Mouse (Mus musculus): ENCODE results near the gene Eftud2. TPM values are rescaled to one million over a fixed set of nuclear protein-coding genes. Genes with fewer than 3 reads are reported as not detected.
A peak's percentile ranks its signal among the peaks of the same experiment; 100 is the strongest.

Gene Eftud2
- polyA plus RNA-seq, 1 experiment, result 74.5 TPM

DNA sequence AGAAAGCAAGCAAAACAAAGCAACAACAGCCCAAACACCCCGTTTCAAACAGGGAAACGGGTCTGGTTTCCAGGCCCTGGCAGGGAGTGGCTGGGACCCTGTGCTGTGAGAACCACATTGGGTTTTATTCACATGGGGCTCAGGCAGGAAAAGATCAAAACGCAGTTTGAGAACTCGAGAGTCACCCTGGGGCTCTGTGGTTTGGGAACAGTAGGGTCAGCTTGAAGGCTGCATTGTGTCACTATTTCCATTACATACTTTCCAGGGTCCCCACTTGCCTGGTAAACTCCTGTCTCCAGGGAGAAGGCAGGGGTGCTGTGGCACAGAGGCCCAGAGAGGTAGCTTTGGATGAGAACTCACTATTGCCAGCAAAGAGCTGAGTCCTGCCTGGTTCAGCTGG lies 53.7 kb downstream of the Eftud2 start:
- Histone ChIP-seq H3K4me1 (ENCODE audit: control insufficient read depth, insufficient read depth, low read length) (no peaks in the 10 kb centered on the region), H3K4me3 (replicated peaks; ENCODE audit: extremely low read depth, low read depth, low read length) (no peak overlapping the region)
- WGBS, result 60% methylated on average over 4 of the region's 4 CpGs
- DNase-seq, result no peak
- no peak for TF ChIP-seq CTCF (IDR thresholded peaks at IDR 0.05; ENCODE audit: insufficient read depth, low read length)
- TF ChIP-seq POLR2A (IDR thresholded peaks at IDR 0.05; ENCODE audit: borderline replicate concordance, extremely low read depth, low read depth, low read length), result no peak

DNA sequence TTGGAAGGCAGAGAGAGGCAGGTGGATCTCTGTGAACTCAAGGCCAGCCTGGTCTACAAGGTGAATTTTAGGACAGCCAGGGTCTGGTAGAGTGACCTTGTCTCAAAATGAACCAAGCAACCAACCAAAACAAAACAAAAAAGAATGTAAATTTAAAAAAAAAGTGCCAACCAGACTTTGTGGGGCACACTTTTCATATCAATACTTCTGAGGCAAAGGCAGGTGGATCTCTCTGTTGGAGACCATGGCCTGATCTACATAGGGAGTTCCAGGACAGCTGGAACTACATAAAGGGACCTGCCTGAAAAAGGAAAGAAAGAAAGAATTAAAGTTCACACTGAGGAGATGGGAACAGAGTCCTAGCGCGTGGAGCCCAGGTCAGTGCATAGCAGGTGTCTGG lies 54.3 kb downstream of the Eftud2 start:
- TF ChIP-seq POLR2A (IDR thresholded peaks at IDR 0.05; ENCODE audit: borderline replicate concordance, extremely low read depth, low read depth, low read length) (no peak), CTCF (IDR thresholded peaks at IDR 0.05; ENCODE audit: insufficient read depth, low read length) (no peak)
- Histone ChIP-seq H3K4me3 (replicated peaks; ENCODE audit: extremely low read depth, low read depth, low read length) (no peak overlapping the region), H3K4me1 (ENCODE audit: control insufficient read depth, insufficient read depth, low read length) (no peaks in the 10 kb centered on the region)
- WGBS, result 85% methylated on average over 2 of the region's 2 CpGs
- DNase-seq, result no peak

DNA sequence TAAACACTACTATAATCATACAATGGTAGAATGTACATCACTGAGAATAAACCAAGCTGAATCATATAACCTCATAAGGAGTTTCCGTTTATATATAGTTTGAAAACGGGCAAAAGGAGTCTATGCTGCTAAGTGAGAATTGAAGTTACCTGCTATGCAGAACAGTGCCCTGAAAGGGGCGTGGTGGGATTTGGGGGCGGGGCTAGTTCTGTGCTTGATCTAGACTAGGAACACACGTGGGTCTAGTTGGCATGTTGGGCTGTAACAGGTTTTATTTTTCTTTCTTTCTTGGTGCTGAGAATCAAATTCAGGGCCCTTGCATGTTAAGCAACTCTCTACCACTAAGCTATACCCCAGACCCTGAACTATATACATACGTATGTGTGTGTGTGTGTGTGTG lies 59.6 kb downstream of the Eftud2 start:
- Histone ChIP-seq H3K4me3 (replicated peaks; ENCODE audit: extremely low read depth, low read depth, low read length) (no peak overlapping the region), H3K4me1 (ENCODE audit: control insufficient read depth, insufficient read depth, low read length) (no peaks in the 10 kb centered on the region; the same call in 1 of the 2 replicates)
- no peak for DNase-seq
- no peak for TF ChIP-seq POLR2A (IDR thresholded peaks at IDR 0.05; ENCODE audit: borderline replicate concordance, extremely low read depth, low read depth, low read length)
- no peak for TF ChIP-seq CTCF (IDR thresholded peaks at IDR 0.05; ENCODE audit: insufficient read depth, low read length)
- 44% methylated on average over 6 of the region's 6 CpGs for WGBS

DNA sequence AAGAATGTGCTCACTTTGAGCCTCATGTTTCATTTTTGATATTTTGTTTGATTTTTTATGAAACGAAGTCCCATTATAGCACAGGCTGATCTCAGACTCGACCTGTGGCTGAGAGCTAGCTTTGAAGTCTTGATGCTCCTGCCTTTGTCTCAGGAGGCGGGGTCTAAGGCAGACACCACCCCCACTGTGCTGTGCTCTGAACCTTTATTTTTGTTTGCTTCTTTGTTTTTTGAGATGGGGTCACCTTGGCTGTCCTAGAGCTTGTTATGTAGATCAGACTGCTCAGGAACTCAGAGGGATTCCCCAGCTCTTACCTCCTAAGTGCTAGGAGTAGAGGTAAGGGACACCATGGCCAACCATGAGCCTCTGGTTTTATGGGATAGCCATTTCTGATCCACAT lies 60.4 kb downstream of the Eftud2 start:
- no peaks in the 10 kb centered on the region; the same call in 1 of the 2 replicates for H3K4me1 ChIP-seq (ENCODE audit: control insufficient read depth, insufficient read depth, low read length)
- WGBS, result 45% methylated on average over 3 of the region's 3 CpGs
- TF ChIP-seq POLR2A (IDR thresholded peaks at IDR 0.05; ENCODE audit: borderline replicate concordance, extremely low read depth, low read depth, low read length) (no peak), CTCF (IDR thresholded peaks at IDR 0.05; ENCODE audit: insufficient read depth, low read length) (no peak)
- DNase-seq, result no peak
- no peak overlapping the region for H3K4me3 ChIP-seq (replicated peaks; ENCODE audit: extremely low read depth, low read depth, low read length)

DNA sequence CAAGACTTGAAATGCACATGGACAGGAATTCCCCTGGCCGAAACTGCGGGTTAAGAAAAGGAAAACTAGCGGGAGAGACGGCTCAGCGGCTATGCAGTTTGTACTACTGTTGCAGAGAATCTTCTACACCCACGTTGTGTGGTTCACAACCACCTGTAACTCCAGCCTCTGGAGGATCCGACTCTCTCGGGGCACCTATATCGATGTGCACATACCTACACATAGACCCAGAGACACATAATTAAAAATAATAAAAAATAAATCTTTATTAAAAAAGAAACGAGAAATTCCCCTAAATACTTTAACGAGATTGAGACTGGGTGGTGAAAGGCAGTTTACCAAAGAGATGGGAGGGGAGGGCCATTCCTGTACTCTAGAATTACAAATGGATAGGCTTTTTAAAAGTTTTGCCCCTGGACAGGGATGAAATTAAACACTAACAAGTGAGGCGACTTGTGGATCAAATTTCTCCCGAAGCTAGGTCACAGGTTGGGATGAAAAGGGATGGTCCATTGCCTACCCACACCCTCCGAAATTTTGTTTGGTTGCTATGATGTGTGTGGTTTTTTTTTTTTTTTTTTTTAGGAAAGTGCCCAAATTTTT lies 60.9 kb downstream of the Eftud2 start:
- no peak for DNase-seq
- no peak overlapping the region for H3K4me3 ChIP-seq (replicated peaks; ENCODE audit: extremely low read depth, low read depth, low read length)
- no peak for TF ChIP-seq POLR2A (IDR thresholded peaks at IDR 0.05; ENCODE audit: borderline replicate concordance, extremely low read depth, low read depth, low read length)
- no peak for TF ChIP-seq CTCF (IDR thresholded peaks at IDR 0.05; ENCODE audit: insufficient read depth, low read length)
- H3K4me1 ChIP-seq (ENCODE audit: control insufficient read depth, insufficient read depth, low read length), result no peaks in the 10 kb centered on the region; the same call in 1 of the 2 replicates
- 15% methylated on average over 14 of the region's 14 CpGs for WGBS

DNA sequence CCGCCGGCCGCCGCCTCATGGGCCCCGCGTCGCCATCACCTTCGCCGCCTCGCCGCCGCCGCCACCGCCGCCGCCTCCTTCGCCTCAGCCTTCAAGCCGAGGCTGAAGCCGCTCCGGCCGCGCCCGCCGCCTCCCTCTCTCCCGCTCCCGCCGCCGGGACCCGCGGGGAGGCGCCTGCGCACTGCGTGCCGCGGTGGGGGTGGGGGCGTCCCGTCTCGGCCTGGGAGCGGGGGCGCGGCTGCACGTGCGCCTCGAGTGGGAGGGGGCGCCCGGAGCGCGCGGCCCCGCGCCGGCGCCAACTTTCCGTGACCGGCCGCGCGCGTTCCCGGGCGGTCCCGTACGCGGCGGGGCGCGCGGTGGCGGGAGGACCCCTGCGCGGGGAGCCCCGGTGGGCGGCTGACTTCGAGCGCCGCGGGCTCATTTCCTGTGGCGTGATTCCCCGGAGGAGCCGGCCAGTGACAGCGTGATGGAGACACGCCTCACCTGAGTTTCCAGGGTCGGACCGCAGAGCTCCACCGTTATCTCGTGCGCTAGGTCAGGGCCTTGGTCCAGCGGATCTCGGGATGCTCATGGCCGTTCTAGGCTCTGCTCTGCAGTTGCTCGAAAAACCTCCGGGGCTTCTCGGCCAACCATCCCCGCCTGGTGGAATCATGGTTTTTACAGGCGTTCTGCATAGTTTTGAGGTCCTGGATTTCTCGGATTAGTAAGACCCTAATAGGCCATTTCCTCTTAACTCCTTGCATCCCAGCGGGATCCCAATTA lies 61.6 kb downstream of the Eftud2 start, which contains the start of gene Gjc1:
Gene Gjc1 (minus strand): TSS at position 680 of the 762 bp plus-strand sequence.
- DNase-seq, result peak; percentile 52

DNA sequence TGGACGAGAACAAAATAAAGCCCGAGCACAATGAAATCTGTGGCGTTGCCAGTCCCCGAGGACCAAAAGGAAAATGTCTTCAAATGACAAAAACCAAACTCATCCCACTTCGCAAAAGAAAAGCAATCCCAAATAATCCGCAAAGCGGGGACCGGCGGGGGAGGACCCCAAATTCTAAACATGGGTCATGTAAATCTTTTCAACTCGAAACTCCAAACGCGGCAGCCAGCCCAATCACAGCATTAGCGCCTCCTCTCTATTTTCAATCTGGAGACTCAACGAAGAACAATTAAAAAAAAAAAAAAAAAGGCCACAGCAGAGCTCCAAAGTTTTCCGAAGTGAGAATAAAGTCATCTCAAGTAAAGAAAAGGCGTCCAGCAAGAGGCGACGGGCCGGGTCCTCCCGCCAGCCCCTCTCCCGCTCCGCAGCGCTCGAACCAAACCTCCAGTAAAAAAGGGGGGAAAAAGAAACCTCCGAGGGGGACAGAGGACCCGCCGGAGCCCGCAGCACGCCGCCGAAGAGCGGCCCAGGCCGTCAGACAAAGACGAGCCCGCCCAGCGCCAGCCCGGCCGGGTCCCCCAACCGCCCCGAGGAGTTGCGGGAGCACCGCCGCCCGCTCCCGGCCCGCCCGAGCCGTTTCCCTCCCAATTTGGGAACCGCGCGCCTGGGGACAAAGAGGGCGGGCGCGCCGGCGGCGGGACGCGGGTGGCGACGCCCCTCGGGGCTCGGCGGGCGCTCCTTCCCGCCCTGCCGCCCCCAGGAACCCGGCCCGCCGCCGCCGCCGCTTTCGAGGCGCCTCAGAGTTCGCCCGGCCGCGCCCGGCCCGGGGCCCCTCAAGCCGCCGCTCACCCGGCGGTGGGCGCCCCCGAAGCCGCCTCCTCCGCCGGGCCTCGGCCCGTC lies 62.4 kb downstream of the Eftud2 start:
- DNase-seq, result peak; percentile 37
- H3K4me1 ChIP-seq (ENCODE audit: control insufficient read depth, insufficient read depth, low read length), result no peaks in the 10 kb centered on the region; the same call in 1 of the 2 replicates
- 2% methylated on average over 81 of the region's 92 CpGs for WGBS
- H3K4me3 ChIP-seq (replicated peaks; ENCODE audit: extremely low read depth, low read depth, low read length), result peak overlapping the region; percentile 62
- TF ChIP-seq POLR2A (IDR thresholded peaks at IDR 0.05; ENCODE audit: borderline replicate concordance, extremely low read depth, low read depth, low read length) (no peak), CTCF (IDR thresholded peaks at IDR 0.05; ENCODE audit: insufficient read depth, low read length) (no peak)

More for the DNA sequence above, 61.6 kb downstream of the Eftud2 start, which contains the start of gene Gjc1:
- TF ChIP-seq CTCF (IDR thresholded peaks at IDR 0.05; ENCODE audit: insufficient read depth, low read length) (no peak), POLR2A (IDR thresholded peaks at IDR 0.05; ENCODE audit: borderline replicate concordance, extremely low read depth, low read depth, low read length) (0 out of 2 replicates have a peak, but pooled peaks have one; percentile 23)
- Histone ChIP-seq H3K4me3 (replicated peaks; ENCODE audit: extremely low read depth, low read depth, low read length) (peak within 1 kb of the TSS; percentile 62), H3K4me1 (ENCODE audit: control insufficient read depth, insufficient read depth, low read length) (no peaks in the 10 kb centered on the region; the same call in 1 of the 2 replicates)
- WGBS, result under 1% methylated on average over 91 of the region's 97 CpGs

DNA sequence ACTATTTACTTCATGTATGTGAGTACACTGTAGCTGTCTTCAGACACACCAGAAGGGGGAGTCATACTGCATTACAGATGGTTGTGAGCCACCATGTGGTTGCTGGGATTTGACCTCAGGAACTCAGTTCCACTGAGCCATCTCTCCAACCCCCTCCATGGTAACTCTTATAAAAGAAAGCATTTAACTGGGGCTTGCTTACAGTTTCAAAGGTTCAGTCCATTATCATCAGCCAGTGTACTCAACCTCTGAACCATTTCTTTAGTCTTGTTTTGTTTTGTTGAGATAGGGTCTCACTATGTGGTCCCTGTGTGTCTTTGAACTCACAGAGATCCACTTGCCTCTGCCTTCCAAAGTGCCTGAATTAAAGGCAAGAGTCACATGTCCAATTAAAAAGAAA lies 65.9 kb downstream of the Eftud2 start:
- no peak for DNase-seq
- no peak for TF ChIP-seq CTCF (IDR thresholded peaks at IDR 0.05; ENCODE audit: insufficient read depth, low read length)
- TF ChIP-seq POLR2A (IDR thresholded peaks at IDR 0.05; ENCODE audit: borderline replicate concordance, extremely low read depth, low read depth, low read length), result no peak
- Histone ChIP-seq H3K4me1 (ENCODE audit: control insufficient read depth, insufficient read depth, low read length) (peaks cover 4% of the 10 kb centered on the region; the same call in 1 of the 2 replicates), H3K4me3 (replicated peaks; ENCODE audit: extremely low read depth, low read depth, low read length) (no peak overlapping the region)

Measured in lung, adult 2 months (tissue).